Mouse (Mus musculus): ENCODE measurements around the gene Leap2.

- no peak for TF ChIP-seq CTCF (IDR thresholded peaks at IDR 0.05; ENCODE audit: control insufficient read depth, insufficient read depth, insufficient replicate concordance, low read depth, low read length)
- no peak for TF ChIP-seq POLR2A (IDR thresholded peaks at IDR 0.05; ENCODE audit: control insufficient read depth, low read depth, low read length)
These were observed 25.0 kb upstream of the Leap2 start for GRCm38 (mm10) chr11:53447996-53448395.

Measured in testis, adult 2 months (tissue).